Mouse (Mus musculus): Measurements from ENCODE around the gene Gpr142. TPM values are rescaled to one million over a fixed set of nuclear protein-coding genes. Genes with fewer than 3 reads are reported as not detected.

The Gpr142 gene
- polyA plus RNA-seq, 1 experiment from 2014 or later = not detected

DNA sequence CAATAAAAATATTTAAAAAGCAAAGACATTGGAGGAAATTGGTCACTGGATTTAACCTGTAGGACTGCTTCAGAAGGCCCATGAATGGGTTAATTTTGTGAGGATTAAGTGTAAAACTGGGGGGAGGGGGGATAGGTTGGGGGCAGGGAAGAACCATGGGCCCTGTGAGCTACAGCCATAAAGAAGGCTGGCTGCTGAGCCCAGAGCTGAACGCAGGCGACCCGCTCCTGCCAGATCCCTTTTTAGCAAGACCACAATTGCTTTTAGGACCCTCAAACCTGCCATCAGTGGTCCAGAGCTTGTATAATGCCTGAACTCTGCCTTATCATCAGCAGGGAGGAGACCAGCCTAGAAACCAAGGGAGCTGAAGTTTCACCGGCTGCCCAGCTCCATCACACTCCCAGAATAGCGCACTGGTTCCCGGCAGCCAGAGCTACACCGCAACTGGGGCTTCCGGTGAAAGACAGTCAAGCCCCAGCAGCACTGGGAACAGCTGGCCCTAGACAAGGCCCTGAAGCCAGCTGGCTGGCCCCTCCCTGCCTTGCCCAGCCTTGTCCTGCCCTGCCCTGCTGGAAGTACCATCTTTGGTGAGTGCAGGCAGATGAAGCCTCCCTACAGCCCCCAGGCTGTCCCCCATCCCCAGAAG lies 45.2 kb downstream of the Gpr142 start:
- no peaks in the 10 kb centered on the region for H3K27me3 ChIP-seq (replicated peaks; ENCODE audit: control insufficient read depth, insufficient read depth, low read length)
- no peak overlapping the region for H3K4me3 ChIP-seq (ENCODE audit: low read depth, low read length)
- no peak overlapping the region for H3K27ac ChIP-seq (ENCODE audit: low read depth)
- no peak overlapping the region for H3K4me2 ChIP-seq (ENCODE audit: low read length)
- WGBS = 11% methylated on average over 8 of the region's 8 CpGs
- no peak overlapping the region for H3K9ac ChIP-seq (ENCODE audit: low read length)
- H3K9me3 ChIP-seq (ENCODE audit: control insufficient read depth, low read length) = no peaks in the 10 kb centered on the region
- peaks cover 11% of the 10 kb centered on the region for H3K4me1 ChIP-seq (replicated peaks; ENCODE audit: control insufficient read depth, insufficient read depth, low read length)
- H3K36me3 ChIP-seq (ENCODE audit: control insufficient read depth, insufficient read depth, low read length) = no peaks in the 10 kb centered on the region
- ATAC-seq (replicated peaks; ENCODE audit: low FRiP score, low TSS enrichment, low read depth) = peak; percentile 63
- DNase-seq (ENCODE audit: low spot score) = no peak

DNA sequence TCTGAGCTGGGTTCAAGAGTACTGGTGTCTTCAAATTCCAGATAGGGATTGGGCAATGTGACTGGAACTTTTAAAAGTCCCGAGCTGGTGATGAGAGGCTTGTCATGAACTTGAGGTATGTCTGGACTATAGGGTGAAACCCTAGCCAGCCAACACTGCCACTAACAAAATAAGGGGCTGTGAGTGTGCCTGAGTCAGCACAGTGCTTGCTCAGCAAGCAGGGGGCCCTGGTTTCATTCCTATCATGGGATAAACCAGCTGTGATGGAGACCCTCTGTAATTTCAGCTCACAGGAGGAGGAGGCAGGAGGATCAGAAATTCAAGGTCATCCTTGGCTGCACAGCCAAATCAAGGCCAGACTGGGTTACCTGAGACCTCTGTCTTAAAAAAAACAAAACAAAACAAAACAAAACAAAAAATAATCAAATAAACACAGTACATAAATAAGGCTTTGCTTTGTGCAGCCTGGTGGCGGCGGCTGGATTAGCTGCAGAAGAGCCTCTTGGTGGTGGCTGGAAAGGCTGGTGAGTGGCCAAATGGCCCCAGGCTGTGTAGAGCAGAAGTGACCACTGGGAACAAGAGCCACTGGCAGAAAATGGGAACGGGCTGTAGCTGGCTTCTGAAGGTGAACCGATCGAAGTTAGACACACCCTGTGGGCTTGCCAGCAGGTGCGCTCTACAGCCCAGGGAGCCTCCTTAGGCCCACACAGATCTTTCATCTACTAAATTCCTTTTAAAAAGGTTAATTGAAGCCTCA lies 45.9 kb downstream of the Gpr142 start:
- H3K36me3 ChIP-seq (ENCODE audit: control insufficient read depth, insufficient read depth, low read length) = no peaks in the 10 kb centered on the region
- ATAC-seq (replicated peaks; ENCODE audit: low FRiP score, low TSS enrichment, low read depth) (no peak), DNase-seq (ENCODE audit: low spot score) (no peak)
- no peak overlapping the region for H3K4me3 ChIP-seq (ENCODE audit: low read depth, low read length)
- peaks cover 14% of the 10 kb centered on the region for H3K4me1 ChIP-seq (replicated peaks; ENCODE audit: control insufficient read depth, insufficient read depth, low read length)
- whole genome bisulfite sequencing = 75% methylated on average over 7 of the region's 7 CpGs
- no peak overlapping the region for H3K27ac ChIP-seq (ENCODE audit: low read depth)
- no peak overlapping the region for H3K4me2 ChIP-seq (ENCODE audit: low read length)
- H3K9ac ChIP-seq (ENCODE audit: low read length) = no peak overlapping the region
- H3K27me3 ChIP-seq (replicated peaks; ENCODE audit: control insufficient read depth, insufficient read depth, low read length) = no peaks in the 10 kb centered on the region
- no peaks in the 10 kb centered on the region for H3K9me3 ChIP-seq (ENCODE audit: control insufficient read depth, low read length)

DNA sequence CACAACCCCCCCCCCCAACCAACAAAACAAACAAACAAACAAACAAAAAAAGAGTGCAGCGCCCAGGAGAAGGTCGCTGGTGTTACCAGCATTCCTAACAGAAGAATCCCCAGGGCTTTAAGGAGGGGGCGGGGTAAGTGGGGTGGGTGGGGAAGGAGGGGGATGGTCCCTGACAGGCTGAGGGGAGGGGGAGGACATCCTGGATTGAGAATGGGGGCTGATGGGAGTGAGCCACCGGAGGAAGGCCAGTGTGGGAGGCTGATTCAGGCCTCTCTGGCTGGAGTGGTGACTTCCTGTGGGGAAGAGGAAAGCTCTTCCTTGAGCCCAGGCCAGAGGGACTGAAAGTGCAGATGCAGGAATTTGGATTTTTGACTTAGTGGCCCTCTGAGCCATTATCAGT lies 47.6 kb downstream of the Gpr142 start:
- Histone ChIP-seq H3K4me2 (ENCODE audit: low read length) (no peak overlapping the region), H3K36me3 (ENCODE audit: control insufficient read depth, insufficient read depth, low read length) (no peaks in the 10 kb centered on the region), H3K9me3 (ENCODE audit: control insufficient read depth, low read length) (no peaks in the 10 kb centered on the region), H3K27me3 (replicated peaks; ENCODE audit: control insufficient read depth, insufficient read depth, low read length) (no peaks in the 10 kb centered on the region), H3K27ac (ENCODE audit: low read depth) (no peak overlapping the region), H3K4me3 (ENCODE audit: low read depth, low read length) (no peak overlapping the region), H3K9ac (ENCODE audit: low read length) (no peak overlapping the region), H3K4me1 (replicated peaks; ENCODE audit: control insufficient read depth, insufficient read depth, low read length) (peaks cover 22% of the 10 kb centered on the region)
- no peak for DNase-seq (ENCODE audit: low spot score)
- WGBS = 61% methylated on average over 4 of the region's 4 CpGs
- no peak for ATAC-seq (replicated peaks; ENCODE audit: low FRiP score, low TSS enrichment, low read depth)

DNA sequence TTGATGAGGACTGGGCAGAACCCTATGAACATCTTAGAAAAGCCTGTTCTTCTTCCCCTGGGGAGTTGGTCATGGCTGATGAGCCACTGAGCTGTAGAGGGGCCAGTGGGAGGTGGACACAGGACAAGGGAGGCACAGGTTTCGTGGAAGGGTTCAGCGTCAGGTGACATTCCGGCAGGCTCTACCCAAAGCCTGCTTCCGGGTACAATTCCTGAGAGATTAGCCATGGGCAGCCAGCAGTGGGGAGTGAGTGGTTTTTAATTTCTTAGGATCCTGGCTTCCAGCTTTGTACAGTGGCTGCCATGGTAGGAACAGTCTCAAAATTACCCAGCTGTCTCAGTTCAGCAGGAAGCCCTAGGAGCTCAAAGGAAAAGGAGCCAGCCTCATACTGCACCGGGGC lies 48.3 kb downstream of the Gpr142 start:
- no peak overlapping the region for H3K9ac ChIP-seq (ENCODE audit: low read length)
- no peak overlapping the region for H3K27ac ChIP-seq (ENCODE audit: low read depth)
- H3K4me1 ChIP-seq (replicated peaks; ENCODE audit: control insufficient read depth, insufficient read depth, low read length) = peaks cover 22% of the 10 kb centered on the region
- no peak overlapping the region for H3K4me2 ChIP-seq (ENCODE audit: low read length)
- H3K36me3 ChIP-seq (ENCODE audit: control insufficient read depth, insufficient read depth, low read length) = no peaks in the 10 kb centered on the region
- no peaks in the 10 kb centered on the region for H3K9me3 ChIP-seq (ENCODE audit: control insufficient read depth, low read length)
- DNase-seq (ENCODE audit: low spot score) (no peak), ATAC-seq (replicated peaks; ENCODE audit: low FRiP score, low TSS enrichment, low read depth) (no peak)
- WGBS = 89% methylated on average over 5 of the region's 5 CpGs
- H3K27me3 ChIP-seq (replicated peaks; ENCODE audit: control insufficient read depth, insufficient read depth, low read length) = no peaks in the 10 kb centered on the region
- H3K4me3 ChIP-seq (ENCODE audit: low read depth, low read length) = no peak overlapping the region

- peak overlapping the region; percentile 88; the same call in 1 of the 2 replicates for H3K27ac ChIP-seq (ENCODE audit: low read depth)
- H3K9me3 ChIP-seq (ENCODE audit: control insufficient read depth, low read length) = no peaks in the 10 kb centered on the region
- no peak overlapping the region for H3K4me3 ChIP-seq (ENCODE audit: low read depth, low read length)
- ATAC-seq (replicated peaks; ENCODE audit: low FRiP score, low TSS enrichment, low read depth) (no peak), DNase-seq (ENCODE audit: low spot score) (no peak)
- no peak overlapping the region for H3K9ac ChIP-seq (ENCODE audit: low read length)
- WGBS = 15% methylated on average over 2 of the region's 2 CpGs
- H3K27me3 ChIP-seq (replicated peaks; ENCODE audit: control insufficient read depth, insufficient read depth, low read length) = no peaks in the 10 kb centered on the region
- no peak overlapping the region for H3K4me2 ChIP-seq (ENCODE audit: low read length)
- no peaks in the 10 kb centered on the region for H3K36me3 ChIP-seq (ENCODE audit: control insufficient read depth, insufficient read depth, low read length)
- H3K4me1 ChIP-seq (replicated peaks; ENCODE audit: control insufficient read depth, insufficient read depth, low read length) = peaks cover 17% of the 10 kb centered on the region
Measured at GRCm38 (mm10) chr11:114849572-114849971, 50.8 kb downstream of the Gpr142 start.

- H3K36me3 ChIP-seq (ENCODE audit: control insufficient read depth, insufficient read depth, low read length) = no peaks in the 10 kb centered on the region
- 17% methylated on average over 5 of the region's 5 CpGs for WGBS
- peak overlapping the region; percentile 70; the same call in 1 of the 2 replicates for H3K4me3 ChIP-seq (ENCODE audit: low read depth, low read length)
- no peaks in the 10 kb centered on the region for H3K27me3 ChIP-seq (replicated peaks; ENCODE audit: control insufficient read depth, insufficient read depth, low read length)
- H3K27ac ChIP-seq (ENCODE audit: low read depth) = peak overlapping the region; percentile 88; the same call in 1 of the 2 replicates
- ATAC-seq (replicated peaks; ENCODE audit: low FRiP score, low TSS enrichment, low read depth) = no peak
- H3K9me3 ChIP-seq (ENCODE audit: control insufficient read depth, low read length) = no peaks in the 10 kb centered on the region
- no peak overlapping the region for H3K9ac ChIP-seq (ENCODE audit: low read length)
- H3K4me2 ChIP-seq (ENCODE audit: low read length) = peak overlapping the region; percentile 99
- no peak for DNase-seq (ENCODE audit: low spot score)
- H3K4me1 ChIP-seq (replicated peaks; ENCODE audit: control insufficient read depth, insufficient read depth, low read length) = peaks cover 14% of the 10 kb centered on the region
Measured at GRCm38 (mm10) chr11:114850066-114850451, 51.3 kb downstream of the Gpr142 start.

- Histone ChIP-seq H3K36me3 (ENCODE audit: control insufficient read depth, insufficient read depth, low read length) (no peaks in the 10 kb centered on the region), H3K9ac (ENCODE audit: low read length) (peak within 1 kb of the TSS; percentile 80), H3K9me3 (ENCODE audit: control insufficient read depth, low read length) (no peaks in the 10 kb centered on the region), H3K4me3 (ENCODE audit: low read depth, low read length) (peak within 1 kb of the TSS; percentile 70), H3K27me3 (replicated peaks; ENCODE audit: control insufficient read depth, insufficient read depth, low read length) (no peaks in the 10 kb centered on the region), H3K4me2 (ENCODE audit: low read length) (peak within 1 kb of the TSS; percentile 99), H3K4me1 (replicated peaks; ENCODE audit: control insufficient read depth, insufficient read depth, low read length) (peaks cover 14% of the 10 kb centered on the region), H3K27ac (ENCODE audit: low read depth) (peak within 1 kb of the TSS; percentile 88)
- peak; percentile 21 for ATAC-seq (replicated peaks; ENCODE audit: low FRiP score, low TSS enrichment, low read depth)
- peak; percentile 84 for DNase-seq (ENCODE audit: low spot score)
- WGBS = under 1% methylated on average over 37 of the region's 43 CpGs
Measured at GRCm38 (mm10) chr11:114850452-114851268, 51.9 kb downstream of the Gpr142 start, which contains the start of gene Gprc5c. TSS of gene Gprc5c (plus strand) at chr11:114851152.

DNA sequence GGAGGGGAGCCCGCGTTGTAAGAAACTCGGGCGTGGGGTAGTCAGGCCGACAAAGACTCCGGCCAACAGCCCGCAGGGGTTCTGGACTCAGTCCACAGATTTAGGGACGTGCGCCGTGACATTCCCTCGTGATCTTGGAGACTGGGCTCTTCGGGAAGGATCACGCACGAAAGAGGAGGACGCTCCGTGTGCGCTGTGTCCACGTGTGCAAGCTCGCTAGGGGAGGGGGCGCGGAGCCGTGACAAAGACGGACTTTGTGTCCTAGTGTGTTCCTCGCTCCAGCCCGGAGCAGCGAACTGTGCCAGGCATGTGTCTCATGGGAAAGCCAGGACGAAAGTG lies 52.5 kb downstream of the Gpr142 start:
- peak; percentile 44 for ATAC-seq (replicated peaks; ENCODE audit: low FRiP score, low TSS enrichment, low read depth)
- Histone ChIP-seq H3K9me3 (ENCODE audit: control insufficient read depth, low read length) (no peaks in the 10 kb centered on the region), H3K27ac (ENCODE audit: low read depth) (peak overlapping the region; percentile 88), H3K4me2 (ENCODE audit: low read length) (peak overlapping the region; percentile 99), H3K27me3 (replicated peaks; ENCODE audit: control insufficient read depth, insufficient read depth, low read length) (no peaks in the 10 kb centered on the region), H3K9ac (ENCODE audit: low read length) (peak overlapping the region; percentile 80), H3K4me3 (ENCODE audit: low read depth, low read length) (peak overlapping the region; percentile 70), H3K4me1 (replicated peaks; ENCODE audit: control insufficient read depth, insufficient read depth, low read length) (peaks cover 14% of the 10 kb centered on the region), H3K36me3 (ENCODE audit: control insufficient read depth, insufficient read depth, low read length) (no peaks in the 10 kb centered on the region)
- no peak for DNase-seq (ENCODE audit: low spot score)
- 1% methylated on average over 27 of the region's 27 CpGs for WGBS

Measured in intestine, embryonic 14.5 days (tissue).